Mouse (Mus musculus): Measurements from ENCODE around the gene Tmem9b. TPM values are rescaled to one million over a fixed set of nuclear protein-coding genes. Genes with fewer than 3 reads are reported as not detected.

The Tmem9b gene
- polyA plus RNA-seq, 1 experiment from 2014 or later: 149 TPM

- Histone ChIP-seq H3K27me3 (ENCODE audit: control insufficient read depth, insufficient read depth, low read length) (no peaks in the 10 kb centered on the region), H3K4me3 (replicated peaks; ENCODE audit: low read length) (no peak overlapping the region), H3K27ac (no peak overlapping the region), H3K36me3 (replicated peaks; ENCODE audit: control insufficient read depth, insufficient read depth) (no peaks in the 10 kb centered on the region), H3K9me3 (ENCODE audit: control insufficient read depth, low read length) (no peaks in the 10 kb centered on the region), H3K4me1 (replicated peaks; ENCODE audit: control insufficient read depth, insufficient read depth, low read length) (no peaks in the 10 kb centered on the region; the same call in 1 of the 2 replicates), H3K9ac (no peak overlapping the region), H3K4me2 (replicated peaks) (no peak overlapping the region)
- no peak for DNase-seq (ENCODE audit: low spot score)
- ATAC-seq (ENCODE audit: low FRiP score): no peak
These were observed 52.5 kb downstream of the Tmem9b start for GRCm38 (mm10) chr7:109700213-109700612.

- no peak overlapping the region for H3K4me3 ChIP-seq (replicated peaks; ENCODE audit: low read length)
- ATAC-seq (ENCODE audit: low FRiP score) (no peak), DNase-seq (ENCODE audit: low spot score) (no peak)
- no peaks in the 10 kb centered on the region for H3K4me1 ChIP-seq (replicated peaks; ENCODE audit: control insufficient read depth, insufficient read depth, low read length)
- no peak overlapping the region for H3K4me2 ChIP-seq (replicated peaks)
- H3K36me3 ChIP-seq (replicated peaks; ENCODE audit: control insufficient read depth, insufficient read depth): no peaks in the 10 kb centered on the region
- H3K27me3 ChIP-seq (ENCODE audit: control insufficient read depth, insufficient read depth, low read length): no peaks in the 10 kb centered on the region
- WGBS: 91% methylated on average over 10 of the region's 10 CpGs
- H3K9me3 ChIP-seq (ENCODE audit: control insufficient read depth, low read length): no peaks in the 10 kb centered on the region
- H3K27ac ChIP-seq: no peak overlapping the region
- no peak overlapping the region for H3K9ac ChIP-seq
These were observed 57.3 kb downstream of the Tmem9b start for GRCm38 (mm10) chr7:109695339-109695726.

DNA sequence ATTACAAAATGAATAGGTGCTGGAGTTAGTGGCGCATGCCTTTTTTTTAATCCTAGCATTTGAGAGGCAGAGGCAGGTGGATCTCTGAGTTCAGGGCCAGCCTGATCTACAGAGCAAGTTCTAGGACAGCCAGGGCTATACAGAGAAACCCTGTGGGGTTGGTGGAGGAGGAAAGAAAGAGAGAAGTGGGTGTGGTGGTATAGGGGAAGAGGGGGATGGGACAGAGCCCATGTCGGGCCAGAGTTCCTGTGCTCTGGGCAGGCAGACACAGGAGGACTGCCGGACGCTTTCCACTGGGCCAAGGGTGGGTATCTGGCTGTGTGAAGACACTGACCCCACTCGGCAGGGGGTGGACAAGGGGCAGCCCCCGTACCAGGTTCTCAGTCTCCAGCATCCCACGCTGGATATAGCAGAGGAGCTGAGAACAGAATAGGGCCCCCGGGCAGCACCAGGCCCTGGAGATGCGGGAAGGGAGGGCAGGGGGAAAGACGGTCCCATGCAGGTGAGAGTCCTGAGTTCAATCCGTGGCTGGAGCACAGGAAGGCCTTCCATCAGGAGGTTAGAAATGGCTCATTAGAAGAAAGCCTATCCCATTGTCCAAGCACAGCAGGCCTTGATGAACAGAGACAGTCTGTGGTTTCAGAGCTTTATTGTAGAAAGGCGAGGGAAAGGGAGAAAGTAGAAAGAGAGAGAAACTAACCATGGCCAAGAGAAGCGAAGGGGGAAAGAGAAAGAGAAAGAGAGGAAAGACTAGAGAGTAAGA, 57.9 kb downstream of the Tmem9b start:
- WGBS: 79% methylated on average over 13 of the region's 13 CpGs
- no peaks in the 10 kb centered on the region for H3K9me3 ChIP-seq (ENCODE audit: control insufficient read depth, low read length)
- no peak for ATAC-seq (ENCODE audit: low FRiP score)
- no peaks in the 10 kb centered on the region for H3K4me1 ChIP-seq (replicated peaks; ENCODE audit: control insufficient read depth, insufficient read depth, low read length)
- H3K27ac ChIP-seq: no peak overlapping the region
- DNase-seq (ENCODE audit: low spot score): no peak
- H3K9ac ChIP-seq: no peak overlapping the region
- H3K4me3 ChIP-seq (replicated peaks; ENCODE audit: low read length): no peak overlapping the region
- H3K36me3 ChIP-seq (replicated peaks; ENCODE audit: control insufficient read depth, insufficient read depth): no peaks in the 10 kb centered on the region
- H3K4me2 ChIP-seq (replicated peaks): no peak overlapping the region
- H3K27me3 ChIP-seq (ENCODE audit: control insufficient read depth, insufficient read depth, low read length): no peaks in the 10 kb centered on the region

GRCm38 (mm10) chr7:109690961-109691360, 61.7 kb downstream of the Tmem9b start:
- H3K4me2 ChIP-seq (replicated peaks): no peak overlapping the region
- H3K9ac ChIP-seq: no peak overlapping the region
- no peaks in the 10 kb centered on the region for H3K9me3 ChIP-seq (ENCODE audit: control insufficient read depth, low read length)
- ATAC-seq (ENCODE audit: low FRiP score) (no peak), DNase-seq (ENCODE audit: low spot score) (no peak)
- H3K4me1 ChIP-seq (replicated peaks; ENCODE audit: control insufficient read depth, insufficient read depth, low read length): no peaks in the 10 kb centered on the region
- H3K4me3 ChIP-seq (replicated peaks; ENCODE audit: low read length): no peak overlapping the region
- H3K27ac ChIP-seq: no peak overlapping the region
- WGBS: 86% methylated on average over 5 of the region's 5 CpGs
- no peaks in the 10 kb centered on the region for H3K36me3 ChIP-seq (replicated peaks; ENCODE audit: control insufficient read depth, insufficient read depth)
- H3K27me3 ChIP-seq (ENCODE audit: control insufficient read depth, insufficient read depth, low read length): no peaks in the 10 kb centered on the region

DNA sequence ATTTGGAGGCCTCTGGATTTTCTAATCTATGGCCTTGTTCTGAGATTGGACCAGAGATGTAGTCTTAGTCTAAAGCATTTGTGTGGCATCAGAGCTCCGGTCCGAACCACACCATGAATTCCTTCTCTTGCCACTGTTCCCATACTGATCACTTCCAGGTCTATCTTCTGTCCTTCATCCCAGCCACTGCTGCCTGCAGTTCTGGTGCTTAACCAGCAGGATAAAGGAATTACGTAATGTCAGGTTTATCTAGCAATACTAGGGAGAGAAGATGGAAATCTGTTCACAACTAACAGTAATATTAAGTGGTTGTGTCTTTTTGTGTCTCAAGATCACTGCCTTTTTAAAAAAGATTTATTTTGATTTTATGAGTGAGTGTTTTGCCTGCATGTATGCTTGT, 62.6 kb downstream of the Tmem9b start:
- 88% methylated on average over 3 of the region's 3 CpGs for WGBS
- H3K9me3 ChIP-seq (ENCODE audit: control insufficient read depth, low read length): no peaks in the 10 kb centered on the region
- H3K36me3 ChIP-seq (replicated peaks; ENCODE audit: control insufficient read depth, insufficient read depth): no peaks in the 10 kb centered on the region
- H3K9ac ChIP-seq: no peak overlapping the region
- ATAC-seq (ENCODE audit: low FRiP score) (no peak), DNase-seq (ENCODE audit: low spot score) (no peak)
- no peaks in the 10 kb centered on the region for H3K4me1 ChIP-seq (replicated peaks; ENCODE audit: control insufficient read depth, insufficient read depth, low read length)
- H3K27me3 ChIP-seq (ENCODE audit: control insufficient read depth, insufficient read depth, low read length): no peaks in the 10 kb centered on the region
- H3K27ac ChIP-seq: no peak overlapping the region
- H3K4me3 ChIP-seq (replicated peaks; ENCODE audit: low read length): no peak overlapping the region
- no peak overlapping the region for H3K4me2 ChIP-seq (replicated peaks)

DNA sequence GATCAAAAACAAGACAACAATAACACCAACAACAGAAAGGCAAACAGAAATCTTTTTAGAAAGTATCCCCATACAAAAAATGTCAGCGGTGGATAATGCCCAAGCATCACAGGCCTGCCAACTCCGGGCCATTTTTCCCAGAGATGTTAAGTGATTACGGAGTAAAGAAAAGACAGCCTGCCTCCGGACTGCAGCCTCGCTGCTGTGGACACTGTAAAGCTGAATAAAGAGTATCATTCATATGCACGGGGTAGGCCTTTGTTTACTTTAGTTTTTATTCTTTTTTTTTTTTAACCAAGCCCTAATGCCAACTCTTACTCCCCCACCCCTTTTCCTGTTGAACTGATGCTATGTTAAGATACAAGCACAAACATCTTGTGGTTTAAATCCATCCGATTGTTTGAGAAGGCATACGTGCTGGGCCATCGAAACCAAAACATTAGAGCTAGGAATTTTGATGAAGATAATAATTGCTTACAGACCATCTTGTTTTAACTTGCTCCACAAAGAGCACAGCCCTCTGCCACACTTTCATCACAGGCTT, 66.0 kb downstream of the Tmem9b start:
- no peak overlapping the region for H3K4me2 ChIP-seq (replicated peaks)
- no peaks in the 10 kb centered on the region for H3K36me3 ChIP-seq (replicated peaks; ENCODE audit: control insufficient read depth, insufficient read depth)
- H3K27me3 ChIP-seq (ENCODE audit: control insufficient read depth, insufficient read depth, low read length): no peaks in the 10 kb centered on the region
- H3K9ac ChIP-seq: no peak overlapping the region
- H3K4me1 ChIP-seq (replicated peaks; ENCODE audit: control insufficient read depth, insufficient read depth, low read length): no peaks in the 10 kb centered on the region
- WGBS: 53% methylated on average over 9 of the region's 9 CpGs
- no peak for ATAC-seq (ENCODE audit: low FRiP score)
- DNase-seq (ENCODE audit: low spot score): no peak
- H3K9me3 ChIP-seq (ENCODE audit: control insufficient read depth, low read length): no peaks in the 10 kb centered on the region
- H3K27ac ChIP-seq: no peak overlapping the region
- no peak overlapping the region for H3K4me3 ChIP-seq (replicated peaks; ENCODE audit: low read length)

Other genes with a start within 250 kb of the Tmem9b start
- gene Trim66, start 244.7 kb downstream of the Tmem9b start, polyA plus RNA-seq (2014; fragmentation: Nextera tagmentation; extraction: Ambion mirVana): 0.82 and 1.2 TPM in 2 replicates
- 81.9 and 91.4 TPM in 2 replicates for gene Rpl27a, start 233.7 kb downstream of the Tmem9b start, polyA plus RNA-seq (2014; fragmentation: Nextera tagmentation; extraction: Ambion mirVana)
- gene St5, start 49.3 kb downstream of the Tmem9b start, polyA plus RNA-seq (2014; fragmentation: Nextera tagmentation; extraction: Ambion mirVana): 23.4 and 24.0 TPM in 2 replicates
- gene Akip1, start 49.2 kb downstream of the Tmem9b start, polyA plus RNA-seq (2014; fragmentation: Nextera tagmentation; extraction: Ambion mirVana): 12.7 and 13.0 TPM in 2 replicates
- 0.70 TPM in 1 of 2 replicates, not detected in the other for gene BC051019, start 29.0 kb downstream of the Tmem9b start, polyA plus RNA-seq (2014; fragmentation: Nextera tagmentation; extraction: Ambion mirVana)
- not detected in 2 replicates for gene Ascl3, start 21.1 kb downstream of the Tmem9b start, polyA plus RNA-seq (2014; fragmentation: Nextera tagmentation; extraction: Ambion mirVana)
- gene Nrip3, start 29.1 kb upstream of the Tmem9b start, polyA plus RNA-seq (2014; fragmentation: Nextera tagmentation; extraction: Ambion mirVana): 12.6 and 14.1 TPM in 2 replicates
- 1.7 and 2.1 TPM in 2 replicates for gene Scube2, start 112.8 kb upstream of the Tmem9b start, polyA plus RNA-seq (2014; fragmentation: Nextera tagmentation; extraction: Ambion mirVana)
- gene Dennd5a, start 207.6 kb upstream of the Tmem9b start, polyA plus RNA-seq (2014; fragmentation: Nextera tagmentation; extraction: Ambion mirVana): 55.3 and 56.0 TPM in 2 replicates
- gene Tmem41b, start 234.1 kb upstream of the Tmem9b start, polyA plus RNA-seq (2014; fragmentation: Nextera tagmentation; extraction: Ambion mirVana): 71.2 and 79.5 TPM in 2 replicates

Measured in hindbrain, embryonic 14.5 days (tissue).